Mouse (Mus musculus) monocyte, adult 5-6 weeks (primary cell): ENCODE data around the gene Dtx1. TPM values are rescaled to one million over a fixed set of nuclear protein-coding genes. Genes with fewer than 3 reads are reported as not detected.

Experiments used
- ATAC-seq: fragments of 153-309, 156-312 bp; replicated peaks from 2 replicates; pipeline ENCODE4 v1.8.0; 2017; ENCODE audit warnings: mild to moderate bottlenecking; ENCODE audit not compliant: low TSS enrichment, insufficient number of reproducible peaks, severe bottlenecking, poor library complexity, low FRiP score
- total RNA-seq: library from RNA; stranded (forward); fragments of 200-1000, 200-491, 200-594 nt; gene quantifications from 3 replicates; pipeline ENCODE4 v1.2.3, GENCODE M21; 2017

Dtx1 gene
- total RNA-seq = 5.4 to 12.1 TPM (median 8.1 TPM) in 3 replicates

- no peak for ATAC-seq
Measured at GRCm38 (mm10) chr5:120711827-120712226, at the start of gene Dtx1. Gene Dtx1, minus strand, starts transcription at chr5:120711927.

DNA sequence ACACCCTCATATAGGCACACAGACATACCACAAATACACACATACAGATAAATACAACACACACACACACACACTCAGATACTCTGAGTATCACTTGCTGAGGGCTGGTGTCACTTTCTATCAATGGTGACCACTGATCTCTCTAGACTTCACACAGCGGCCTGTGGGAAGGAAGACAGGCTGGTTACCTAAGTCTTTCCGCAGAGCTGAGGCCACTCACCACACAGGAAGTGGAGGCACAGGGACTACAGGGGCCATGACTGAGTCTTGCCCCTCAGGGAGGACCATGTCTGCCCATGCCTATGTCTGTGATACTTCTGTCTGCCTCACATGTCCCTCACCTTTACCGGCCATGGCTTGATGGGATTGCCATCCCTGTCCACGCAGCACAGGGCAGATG is 42.5 kb upstream of the Dtx1 start:
- ATAC-seq = no peak

GRCm38 (mm10) chr5:120752786-120753185 is 41.1 kb upstream of the Dtx1 start:
- ATAC-seq = no peak

DNA sequence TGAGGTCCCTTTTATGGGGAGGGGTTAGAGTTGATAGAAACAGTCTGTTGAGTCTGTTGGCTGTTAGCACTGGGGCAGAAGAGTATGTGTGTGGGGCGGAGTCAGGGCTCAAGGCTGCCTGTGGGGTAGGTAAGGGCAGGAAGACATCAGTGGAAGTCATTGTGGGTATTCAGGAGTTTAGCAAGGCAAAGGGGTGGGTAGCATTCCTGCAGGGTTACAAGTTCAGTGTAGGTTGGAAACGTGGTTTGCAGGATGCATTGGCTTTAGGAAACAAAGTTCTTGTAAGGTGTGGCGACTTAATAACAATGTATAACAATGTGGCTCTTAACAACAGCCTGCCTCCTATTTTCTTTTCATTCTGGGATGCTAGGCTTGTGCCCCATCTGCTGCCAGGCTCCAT is 39.5 kb upstream of the Dtx1 start:
- ATAC-seq = no peak

DNA sequence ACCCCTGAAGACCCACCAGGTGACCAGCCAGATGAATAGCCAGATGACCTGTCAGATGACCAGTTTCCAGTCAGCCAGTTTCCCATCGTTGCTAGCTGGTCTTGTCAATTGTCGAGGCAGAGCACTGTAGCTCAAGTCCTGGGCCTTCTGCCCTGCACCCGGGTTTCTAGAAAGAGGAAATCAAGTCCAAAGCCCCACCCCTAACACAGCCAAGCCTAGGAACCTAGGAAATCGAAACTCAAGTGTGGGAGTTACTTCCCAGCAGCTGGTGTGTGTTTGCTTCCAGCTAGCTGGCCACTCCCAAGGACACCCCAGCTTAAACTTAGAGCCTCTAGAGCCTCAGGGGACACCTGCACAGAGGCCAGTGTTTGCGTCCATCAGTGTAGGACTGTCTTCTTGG is 38.0 kb upstream of the Dtx1 start, which contains the start of gene Oas2:
TSS of gene Oas2 (minus strand) at position 166 of the 400 bp plus-strand sequence.
- peak; percentile 41 for ATAC-seq

DNA sequence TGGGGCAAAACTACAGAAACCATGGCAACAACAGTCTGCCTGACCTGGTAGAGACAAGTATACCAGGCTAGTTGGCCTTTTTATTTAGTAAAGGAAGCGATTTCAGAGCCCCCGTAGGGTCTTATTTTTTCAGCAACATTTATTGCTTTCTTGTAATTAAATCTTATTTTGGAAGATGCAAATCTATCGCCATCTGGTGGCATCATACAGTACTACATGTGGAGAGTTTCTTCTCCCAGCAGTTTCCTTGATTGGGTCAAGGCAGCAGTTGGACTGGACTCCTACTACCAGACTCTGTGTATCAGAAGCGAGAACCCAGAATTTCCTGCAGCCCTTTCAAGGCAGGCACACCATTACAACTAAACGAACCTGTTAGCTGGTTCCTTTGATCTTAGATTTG is 34.7 kb upstream of the Dtx1 start:
- ATAC-seq = no peak

GRCm38 (mm10) chr5:120742125-120742524 is 30.4 kb upstream of the Dtx1 start:
- ATAC-seq = no peak

GRCm38 (mm10) chr5:120734380-120734990 is 22.8 kb upstream of the Dtx1 start:
- no peak for ATAC-seq

DNA sequence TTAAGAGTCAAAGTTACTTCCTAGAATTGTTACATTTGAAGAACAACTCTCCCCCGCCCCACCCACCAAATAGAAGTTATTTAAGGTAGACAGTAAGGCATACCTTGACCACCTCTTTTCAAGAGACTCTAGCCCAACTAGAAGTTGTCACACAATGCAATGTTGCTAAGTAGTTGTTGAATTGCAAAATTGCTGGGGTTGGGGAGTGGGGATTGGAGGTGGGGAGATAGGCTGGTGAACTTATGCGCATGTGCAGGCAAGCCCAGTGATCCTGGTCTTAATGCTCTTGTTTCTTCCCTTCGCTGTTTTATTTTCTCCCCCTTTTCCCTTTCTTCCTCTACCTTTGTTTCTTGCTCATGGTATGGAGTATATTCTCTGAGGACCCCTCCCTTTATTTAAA is 22.0 kb upstream of the Dtx1 start:
- ATAC-seq = no peak

- ATAC-seq = no peak
Measured at GRCm38 (mm10) chr5:120732740-120733139, 21.0 kb upstream of the Dtx1 start.

- no peak for ATAC-seq
Measured at GRCm38 (mm10) chr5:120729319-120729718, 17.6 kb upstream of the Dtx1 start.

DNA sequence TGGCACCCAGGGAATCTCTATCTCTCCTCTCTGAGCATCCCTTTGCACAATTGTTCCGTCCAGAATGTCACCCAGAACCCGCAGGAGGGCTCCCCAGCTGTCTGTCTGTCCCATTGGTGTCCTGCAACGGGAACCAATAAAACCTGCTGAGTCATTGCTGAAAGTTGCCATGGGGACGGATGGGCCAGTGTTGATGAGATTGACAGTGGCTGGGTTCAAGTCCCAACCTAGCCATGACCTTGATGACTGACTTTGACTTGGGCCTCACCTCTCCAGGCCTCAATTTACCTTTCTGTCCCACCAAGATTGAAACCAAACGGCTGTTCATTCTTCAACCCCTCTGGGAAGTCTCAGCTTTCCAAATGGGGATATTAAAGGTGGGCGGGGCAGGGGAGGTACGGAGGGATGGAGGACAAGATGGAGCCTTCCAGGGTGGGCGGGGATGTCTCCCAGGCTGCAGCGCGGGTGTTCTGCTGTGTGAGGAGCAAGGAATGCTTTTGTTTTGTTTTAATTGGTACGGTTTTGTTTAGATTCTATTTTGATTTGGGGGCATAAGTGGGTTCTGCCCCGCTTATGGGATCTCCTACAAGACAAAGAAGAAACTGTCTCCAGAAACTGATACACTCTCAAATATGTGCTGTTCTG is 14.2 kb upstream of the Dtx1 start:
- no peak for ATAC-seq

DNA sequence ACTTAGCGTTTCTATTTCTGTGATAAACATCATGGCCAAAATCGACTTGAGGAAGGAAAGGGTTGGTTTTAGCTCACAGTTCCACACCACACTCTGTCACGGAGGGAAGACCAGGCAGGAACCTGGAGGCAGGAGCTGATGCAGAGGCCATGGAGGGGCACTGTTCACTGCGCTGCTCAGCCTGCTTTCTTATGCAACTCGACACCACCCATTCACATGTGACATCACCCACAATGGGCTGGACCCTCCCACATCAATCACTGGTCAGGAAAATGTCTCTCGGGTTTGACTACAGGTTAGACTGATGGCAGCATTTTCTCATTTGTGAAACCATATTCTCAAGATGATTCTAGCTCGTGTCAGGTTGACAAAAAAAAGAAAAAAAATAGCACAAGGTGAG is 9.3 kb upstream of the Dtx1 start:
- ATAC-seq = no peak

GRCm38 (mm10) chr5:120718600-120719378 is 7.1 kb upstream of the Dtx1 start:
- ATAC-seq = no peak

DNA sequence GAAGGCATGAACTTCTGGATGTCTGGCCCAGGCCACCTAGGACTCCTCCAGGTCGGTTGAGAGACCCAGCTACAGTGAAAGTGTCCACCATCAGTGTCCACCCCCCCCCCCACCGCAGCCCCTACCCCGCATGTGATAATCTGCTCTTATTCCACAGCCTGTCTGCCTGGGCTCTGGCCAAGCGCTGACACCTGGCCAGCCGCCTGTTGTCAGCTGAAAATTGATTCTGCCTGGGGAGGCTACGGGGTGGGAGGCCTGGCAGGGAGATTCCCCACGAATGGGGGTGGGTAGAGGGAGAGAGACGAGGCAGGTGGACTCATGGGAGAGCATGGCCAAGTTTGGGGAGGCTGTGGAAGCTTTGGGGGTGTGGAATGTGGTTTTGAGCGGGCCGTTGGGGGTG is 5.4 kb upstream of the Dtx1 start:
- no peak for ATAC-seq

GRCm38 (mm10) chr5:120714314-120714713 is 2.6 kb upstream of the Dtx1 start:
- ATAC-seq = no peak

GRCm38 (mm10) chr5:120712721-120713120 is 994 bp upstream of the Dtx1 start:
- ATAC-seq = no peak

DNA sequence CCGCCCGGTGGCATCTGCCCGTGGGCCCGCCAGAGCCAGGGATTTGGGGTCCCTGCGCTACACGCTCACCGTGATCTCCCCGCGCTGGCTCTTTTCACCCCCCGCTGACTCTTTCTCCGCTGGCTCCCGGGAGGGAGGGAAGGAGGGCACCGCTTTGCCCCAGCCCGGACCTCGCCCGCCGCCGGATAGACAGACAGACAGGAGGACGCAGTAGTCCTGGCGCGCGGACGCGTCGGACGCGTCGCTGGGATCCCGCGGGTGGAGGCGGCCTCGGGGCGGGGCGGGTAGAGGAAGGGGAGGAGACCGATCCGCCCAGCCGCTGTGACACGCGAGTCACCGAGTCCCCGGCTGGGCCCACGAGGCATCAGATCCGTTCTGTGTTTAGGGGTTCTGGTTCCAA is 311 bp downstream of the Dtx1 start:
- no peak for ATAC-seq

- no peak for ATAC-seq
Measured at GRCm38 (mm10) chr5:120710826-120711248, 890 bp downstream of the Dtx1 start.
